Mouse (Mus musculus): ENCODE results near the gene Ankrd61. TPM values are rescaled to one million over a fixed set of nuclear protein-coding genes. Genes with fewer than 3 reads are reported as not detected.

Ankrd61 gene
- total RNA-seq, 1 experiment from 2014 or later, result not detected

- DNase-seq, result no peak
Observed at GRCm38 (mm10) chr5:143892255-143892886, 5.1 kb downstream of the Ankrd61 start.

- DNase-seq, result no peak
Observed at GRCm38 (mm10) chr5:143890741-143891140, 6.7 kb downstream of the Ankrd61 start.

GRCm38 (mm10) chr5:143885274-143885673 is 12.2 kb downstream of the Ankrd61 start:
- DNase-seq, result no peak

- DNase-seq, result peak; percentile 43
Observed at GRCm38 (mm10) chr5:143874571-143874970, 22.9 kb downstream of the Ankrd61 start.

- no peak for DNase-seq
Observed at GRCm38 (mm10) chr5:143871547-143872169, 25.8 kb downstream of the Ankrd61 start.

Other genes starting within 250 kb of the Ankrd61 start
- gene Usp42, start 165.4 kb downstream of the Ankrd61 start, total RNA-seq (2021), result 13.5 and 16.8 TPM in 2 replicates
- 33.1 and 34.2 TPM in 2 replicates for gene Eif2ak1, start 79.9 kb downstream of the Ankrd61 start, total RNA-seq (2021)
- gene Aimp2, start 12.2 kb upstream of the Ankrd61 start, total RNA-seq (2021), result 33.5 and 41.5 TPM in 2 replicates
- gene Pms2, start 12.3 kb upstream of the Ankrd61 start, total RNA-seq (2021), result 8.7 and 8.9 TPM in 2 replicates
- not detected in 2 replicates for gene Gm42421, start 30.5 kb upstream of the Ankrd61 start, total RNA-seq (2021)
- gene Rsph10b, start 35.4 kb upstream of the Ankrd61 start, total RNA-seq (2021), result 1.3 and 1.7 TPM in 2 replicates
- gene Ccz1, start 117.2 kb upstream of the Ankrd61 start, total RNA-seq (2021), result 47.6 and 59.7 TPM in 2 replicates
- gene Ocm, start 129.0 kb upstream of the Ankrd61 start, total RNA-seq (2021), result not detected in 2 replicates
- gene Lmtk2, start 202.8 kb upstream of the Ankrd61 start, total RNA-seq (2021), result 26.2 and 28.0 TPM in 2 replicates

Measured in adrenal gland, postnatal 14 days (tissue).